Mouse (Mus musculus): Measurements from ENCODE around the gene Cdca4. TPM values are rescaled to one million over a fixed set of nuclear protein-coding genes. Genes with fewer than 3 reads are reported as not detected.
A peak's percentile ranks its signal among the peaks of the same experiment; 100 is the strongest.

The Cdca4 gene
- polyA plus RNA-seq (2012), result 3.3 and 4.7 TPM in 2 replicates

DNA sequence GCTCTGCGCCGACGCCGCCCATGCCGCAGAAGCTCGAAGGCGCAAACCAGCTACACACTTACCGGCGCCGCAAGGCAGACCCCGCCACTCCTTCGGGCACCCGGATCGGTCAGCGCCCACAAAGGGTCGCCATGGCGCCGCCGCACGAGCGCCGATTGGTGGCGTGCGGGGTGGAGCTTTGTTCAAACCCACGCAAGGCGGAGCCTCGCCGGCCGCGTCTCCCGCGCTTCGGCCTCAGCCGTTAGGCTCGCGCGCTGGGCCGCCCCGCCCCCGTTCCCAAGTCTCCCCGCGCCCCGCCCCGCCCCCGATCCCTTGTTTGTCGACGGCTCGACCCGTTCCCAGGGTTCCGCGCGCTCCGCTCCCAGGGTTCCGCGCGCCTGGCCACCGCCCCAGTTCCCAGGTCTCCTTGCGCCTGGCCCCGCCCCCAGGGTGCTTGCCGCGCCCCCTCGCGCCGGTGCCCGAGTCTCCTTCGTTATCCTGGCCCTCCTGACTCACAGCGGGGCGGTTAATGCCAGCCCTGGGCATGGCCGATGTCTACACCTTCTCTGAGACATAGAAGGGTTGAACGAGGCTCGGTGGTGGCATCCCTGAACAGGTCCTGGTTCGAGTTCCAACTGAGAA, at the start of gene Cdca4:
Cdca4 (minus strand) TSS at position 180 of the 621 bp plus-strand sequence.
- TF ChIP-seq TAL1 (IDR thresholded peaks at IDR 0.05; ENCODE audit: low read length) (no peak), GATA1 (IDR thresholded peaks at IDR 0.05; ENCODE audit: low read length) (no peak)
- Histone ChIP-seq H3K4me1 (ENCODE audit: control insufficient read depth) (peaks cover 68% of the 10 kb centered on the region), H3K36me3 (ENCODE audit: control insufficient read depth) (peaks cover 52% of the 10 kb centered on the region), H3K4me3 (replicated peaks) (peak within 1 kb of the TSS; percentile 70), H3K27me3 (ENCODE audit: control insufficient read depth) (no peaks in the 10 kb centered on the region), H3K9me3 (ENCODE audit: control insufficient read depth, low read length) (no peaks in the 10 kb centered on the region)

DNA sequence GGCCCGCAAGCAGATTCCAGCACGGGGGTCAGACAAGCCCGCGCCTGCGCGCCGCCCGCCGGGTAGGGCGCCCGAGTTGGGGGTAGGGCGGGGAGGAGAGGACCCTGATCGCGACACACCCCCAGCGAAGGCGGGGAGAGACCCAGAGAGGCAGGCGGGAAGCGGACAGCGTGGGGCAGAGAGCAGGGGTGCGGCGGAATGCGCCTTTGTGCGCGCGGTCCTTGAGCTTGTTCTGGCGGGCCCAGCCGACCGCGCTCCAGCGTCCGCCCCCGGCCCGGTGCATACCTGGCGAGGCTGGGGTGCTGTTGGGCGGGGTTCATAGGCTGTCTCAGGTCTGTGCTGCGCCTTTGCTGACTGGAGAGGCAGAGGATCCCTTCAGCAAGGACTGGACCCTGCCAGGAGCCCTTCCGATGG, 48.4 kb upstream of the Cdca4 start:
- no peak for TF ChIP-seq GATA1 (IDR thresholded peaks at IDR 0.05; ENCODE audit: low read length)
- TF ChIP-seq TAL1 (IDR thresholded peaks at IDR 0.05; ENCODE audit: low read length), result no peak
- H3K27me3 ChIP-seq (ENCODE audit: control insufficient read depth), result peaks cover 71% of the 10 kb centered on the region
- H3K9me3 ChIP-seq (ENCODE audit: control insufficient read depth, low read length), result no peaks in the 10 kb centered on the region
- peaks cover 13% of the 10 kb centered on the region for H3K4me1 ChIP-seq (ENCODE audit: control insufficient read depth)
- H3K36me3 ChIP-seq (ENCODE audit: control insufficient read depth), result no peaks in the 10 kb centered on the region
- H3K4me3 ChIP-seq (replicated peaks), result no peak overlapping the region

DNA sequence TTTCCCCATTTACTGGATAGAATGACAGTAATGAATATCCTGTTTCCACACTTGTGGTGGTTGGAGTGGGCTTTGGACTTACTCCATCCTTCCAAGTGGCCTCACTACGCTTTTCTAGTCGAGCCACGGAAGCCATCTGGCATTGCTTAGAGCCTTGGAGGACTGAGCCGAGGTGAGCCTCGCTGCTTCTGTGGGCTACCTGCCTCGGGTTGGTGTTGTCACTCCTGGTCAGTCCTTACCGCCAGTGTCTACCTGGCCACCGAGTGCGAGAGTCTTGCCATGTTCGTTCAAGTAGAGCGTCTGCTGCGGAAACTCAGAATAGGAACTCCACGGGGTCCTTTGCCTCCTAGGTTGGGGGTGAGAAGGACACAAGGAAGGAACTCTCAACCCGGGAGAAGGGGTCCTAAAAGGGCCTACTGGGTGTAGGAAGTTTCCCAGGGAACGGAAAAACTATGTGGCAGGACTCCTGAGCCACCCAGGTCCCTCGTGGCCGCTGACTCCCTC, 47.9 kb upstream of the Cdca4 start:
- H3K36me3 ChIP-seq (ENCODE audit: control insufficient read depth), result no peaks in the 10 kb centered on the region
- peaks cover 71% of the 10 kb centered on the region for H3K27me3 ChIP-seq (ENCODE audit: control insufficient read depth)
- peaks cover 13% of the 10 kb centered on the region for H3K4me1 ChIP-seq (ENCODE audit: control insufficient read depth)
- no peaks in the 10 kb centered on the region for H3K9me3 ChIP-seq (ENCODE audit: control insufficient read depth, low read length)
- no peak overlapping the region for H3K4me3 ChIP-seq (replicated peaks)
- no peak for TF ChIP-seq TAL1 (IDR thresholded peaks at IDR 0.05; ENCODE audit: low read length)
- TF ChIP-seq GATA1 (IDR thresholded peaks at IDR 0.05; ENCODE audit: low read length), result no peak

DNA sequence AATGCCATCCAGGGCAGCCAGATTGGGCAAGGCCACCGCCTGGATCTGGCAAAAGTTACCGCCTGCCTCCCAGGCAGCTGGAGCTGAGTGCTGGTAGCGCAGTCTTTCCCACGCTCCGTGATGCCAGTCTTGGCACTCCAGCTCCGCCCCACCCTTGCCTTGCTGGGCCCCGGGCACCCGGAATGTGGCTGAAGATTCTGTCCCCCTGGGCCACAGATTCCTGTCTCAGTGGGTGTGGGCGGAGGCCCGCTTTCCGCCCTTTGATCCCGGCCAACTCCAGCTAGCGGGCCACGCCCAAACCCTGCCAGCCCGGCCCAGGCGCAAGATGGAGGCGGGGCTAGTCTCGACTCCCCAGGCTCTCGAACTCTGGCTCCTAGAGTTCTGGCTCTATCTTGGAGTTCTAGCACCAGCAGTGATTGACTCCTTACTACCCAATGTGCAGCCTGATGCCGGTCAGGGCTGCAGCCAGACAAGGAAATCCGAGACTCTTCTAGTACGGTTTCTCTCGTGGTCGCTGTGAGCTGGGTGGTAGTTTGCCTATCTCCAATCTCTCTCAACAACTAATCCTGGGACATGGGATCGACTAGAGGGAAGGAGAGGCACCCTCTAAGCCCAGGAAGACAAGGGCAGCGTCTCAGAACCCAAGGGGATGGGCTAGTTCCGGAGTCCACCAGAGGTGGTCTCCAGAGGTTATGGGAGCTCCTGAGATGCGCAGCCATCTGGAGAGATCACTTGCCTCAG, 47.3 kb upstream of the Cdca4 start:
- Histone ChIP-seq H3K4me3 (replicated peaks) (no peak overlapping the region), H3K9me3 (ENCODE audit: control insufficient read depth, low read length) (no peaks in the 10 kb centered on the region), H3K36me3 (ENCODE audit: control insufficient read depth) (no peaks in the 10 kb centered on the region), H3K27me3 (ENCODE audit: control insufficient read depth) (peaks cover 74% of the 10 kb centered on the region), H3K4me1 (ENCODE audit: control insufficient read depth) (peaks cover 13% of the 10 kb centered on the region)
- TF ChIP-seq GATA1 (IDR thresholded peaks at IDR 0.05; ENCODE audit: low read length), result no peak
- no peak for TF ChIP-seq TAL1 (IDR thresholded peaks at IDR 0.05; ENCODE audit: low read length)

DNA sequence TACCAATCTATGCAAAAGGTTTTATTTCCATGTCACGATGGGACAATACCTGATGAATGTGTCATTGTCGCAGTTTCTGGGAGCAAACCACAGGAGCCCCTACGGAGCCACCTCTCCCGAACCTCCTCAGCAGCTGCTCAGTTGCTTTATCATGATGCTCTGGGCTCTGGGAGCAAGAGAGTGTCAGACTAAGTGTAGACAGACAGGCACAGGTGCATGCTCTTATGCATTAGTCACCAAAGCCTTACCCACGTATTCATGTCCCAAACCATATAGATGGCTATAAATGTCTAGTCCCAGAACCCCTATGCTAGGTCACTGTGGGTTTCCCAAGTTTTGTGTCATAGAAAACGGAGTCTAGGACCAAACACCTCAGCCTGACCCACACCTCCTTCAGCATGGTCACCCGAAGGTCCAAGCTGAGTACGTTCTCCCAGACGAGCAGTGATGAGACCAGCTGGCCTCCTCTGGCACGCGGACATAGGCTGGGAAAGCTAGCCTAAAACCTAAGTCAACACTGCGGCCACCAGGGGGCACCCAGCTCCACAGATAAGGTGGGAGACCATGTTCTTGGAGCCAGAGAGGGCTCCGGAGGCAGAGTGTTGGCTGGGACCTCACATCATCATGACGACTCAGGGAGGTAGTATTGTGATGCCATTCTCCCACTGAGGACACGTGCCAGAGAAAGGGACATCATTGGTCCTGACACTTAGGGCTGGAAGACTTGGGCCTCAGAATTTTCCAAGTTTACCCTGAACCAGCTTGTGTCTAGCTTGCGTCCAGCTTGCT, 46.2 kb upstream of the Cdca4 start:
- TF ChIP-seq GATA1 (IDR thresholded peaks at IDR 0.05; ENCODE audit: low read length) (no peak), TAL1 (IDR thresholded peaks at IDR 0.05; ENCODE audit: low read length) (no peak)
- Histone ChIP-seq H3K4me3 (replicated peaks) (no peak overlapping the region), H3K4me1 (ENCODE audit: control insufficient read depth) (peaks cover 13% of the 10 kb centered on the region), H3K9me3 (ENCODE audit: control insufficient read depth, low read length) (no peaks in the 10 kb centered on the region), H3K27me3 (ENCODE audit: control insufficient read depth) (peaks cover 82% of the 10 kb centered on the region), H3K36me3 (ENCODE audit: control insufficient read depth) (no peaks in the 10 kb centered on the region)

DNA sequence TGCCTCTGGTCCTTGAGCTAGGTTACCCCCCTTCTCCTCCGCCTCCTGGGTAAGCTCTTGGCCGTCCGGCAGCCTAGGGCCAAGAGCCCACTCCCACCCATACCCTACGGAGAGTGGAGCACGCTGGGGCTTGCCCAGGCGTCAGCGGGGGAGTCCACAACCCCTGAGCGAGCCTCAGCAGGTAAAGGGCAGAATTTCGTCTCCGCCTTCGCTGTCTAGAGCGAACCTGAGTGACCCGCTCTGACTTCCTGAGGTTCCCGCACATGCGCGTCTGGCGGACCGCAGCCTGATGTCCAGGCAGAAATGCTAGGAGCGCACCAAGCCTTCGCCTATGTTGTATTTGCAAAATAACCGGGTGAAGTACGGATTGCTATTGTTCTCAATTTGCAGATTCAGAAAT, 45.0 kb upstream of the Cdca4 start:
- no peaks in the 10 kb centered on the region for H3K36me3 ChIP-seq (ENCODE audit: control insufficient read depth)
- H3K4me1 ChIP-seq (ENCODE audit: control insufficient read depth), result peaks cover 13% of the 10 kb centered on the region
- peaks cover 80% of the 10 kb centered on the region for H3K27me3 ChIP-seq (ENCODE audit: control insufficient read depth)

DNA sequence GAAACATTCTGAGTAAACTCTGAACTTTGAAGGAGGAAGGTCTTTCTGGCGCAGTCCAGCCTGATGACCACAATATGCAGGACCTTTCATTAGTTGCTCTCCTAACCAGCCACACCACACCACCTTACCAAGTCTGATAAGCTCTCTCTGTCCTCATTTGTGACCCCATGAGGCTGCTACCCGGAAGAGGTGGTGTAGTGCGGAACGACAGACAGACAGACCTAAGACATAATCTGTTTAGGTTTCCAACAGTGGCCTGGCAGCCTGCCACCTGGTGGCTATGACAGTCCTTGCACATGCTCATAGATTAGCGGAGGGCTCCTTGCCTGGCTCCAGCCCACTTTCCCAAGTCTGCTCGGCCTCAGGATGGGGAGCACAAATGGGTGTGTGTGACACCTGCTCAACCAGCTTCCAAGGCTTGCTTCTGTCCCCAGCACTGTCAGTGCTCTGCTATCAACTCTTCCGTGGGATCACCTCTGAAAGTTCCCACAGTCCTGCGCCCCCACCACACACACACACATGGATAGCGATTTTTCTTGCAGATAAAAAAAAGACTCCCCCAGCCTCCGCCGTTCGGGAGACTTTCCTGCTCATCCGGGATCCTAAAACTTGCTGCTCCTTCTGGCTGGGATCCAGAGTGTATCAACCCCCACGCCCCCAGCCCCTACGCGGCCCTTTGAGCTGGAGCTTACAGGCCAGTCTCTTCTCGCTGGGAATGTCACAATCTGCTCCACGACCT, 44.4 kb upstream of the Cdca4 start:
- Histone ChIP-seq H3K27me3 (ENCODE audit: control insufficient read depth) (peaks cover 76% of the 10 kb centered on the region), H3K9me3 (ENCODE audit: control insufficient read depth, low read length) (no peaks in the 10 kb centered on the region), H3K36me3 (ENCODE audit: control insufficient read depth) (no peaks in the 10 kb centered on the region), H3K4me3 (replicated peaks) (no peak overlapping the region), H3K4me1 (ENCODE audit: control insufficient read depth) (peaks cover 13% of the 10 kb centered on the region)
- TF ChIP-seq TAL1 (IDR thresholded peaks at IDR 0.05; ENCODE audit: low read length), result no peak
- TF ChIP-seq GATA1 (IDR thresholded peaks at IDR 0.05; ENCODE audit: low read length), result no peak

More for the DNA sequence above, 45.0 kb upstream of the Cdca4 start:
- Histone ChIP-seq H3K4me3 (replicated peaks) (no peak overlapping the region), H3K9me3 (ENCODE audit: control insufficient read depth, low read length) (no peaks in the 10 kb centered on the region)
- TF ChIP-seq GATA1 (IDR thresholded peaks at IDR 0.05; ENCODE audit: low read length) (no peak), TAL1 (IDR thresholded peaks at IDR 0.05; ENCODE audit: low read length) (no peak)

DNA sequence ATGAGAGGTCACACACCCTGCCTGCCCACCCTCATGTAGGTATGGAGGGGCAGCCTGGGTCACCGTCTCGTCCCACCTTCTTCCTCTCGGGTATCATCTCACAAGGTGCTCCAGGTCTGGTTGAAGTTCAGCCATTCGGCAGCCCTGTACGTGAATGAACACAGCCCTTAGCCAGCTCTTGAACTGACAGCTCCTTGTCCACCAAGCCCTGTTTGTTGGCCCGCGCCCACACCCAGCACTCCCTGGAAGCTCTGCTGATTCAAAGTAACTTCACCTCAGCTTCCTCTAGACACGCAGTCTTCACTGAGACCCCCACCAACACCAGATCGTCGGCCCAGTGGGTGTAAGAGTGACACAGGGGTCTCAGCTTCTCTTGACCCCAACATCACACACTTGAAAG, 43.8 kb upstream of the Cdca4 start:
- Histone ChIP-seq H3K4me1 (ENCODE audit: control insufficient read depth) (peaks cover 13% of the 10 kb centered on the region), H3K36me3 (ENCODE audit: control insufficient read depth) (no peaks in the 10 kb centered on the region), H3K27me3 (ENCODE audit: control insufficient read depth) (peaks cover 72% of the 10 kb centered on the region), H3K4me3 (replicated peaks) (no peak overlapping the region), H3K9me3 (ENCODE audit: control insufficient read depth, low read length) (no peaks in the 10 kb centered on the region)
- no peak for TF ChIP-seq GATA1 (IDR thresholded peaks at IDR 0.05; ENCODE audit: low read length)
- no peak for TF ChIP-seq TAL1 (IDR thresholded peaks at IDR 0.05; ENCODE audit: low read length)
